Mouse (Mus musculus): Measurements from ENCODE around the gene Tns1. TPM values are rescaled to one million over a fixed set of nuclear protein-coding genes. Genes with fewer than 3 reads are reported as not detected.

Tns1 gene
- total RNA-seq, 2 experiments from 2014 or later = 3.1 to 15.4 TPM

DNA sequence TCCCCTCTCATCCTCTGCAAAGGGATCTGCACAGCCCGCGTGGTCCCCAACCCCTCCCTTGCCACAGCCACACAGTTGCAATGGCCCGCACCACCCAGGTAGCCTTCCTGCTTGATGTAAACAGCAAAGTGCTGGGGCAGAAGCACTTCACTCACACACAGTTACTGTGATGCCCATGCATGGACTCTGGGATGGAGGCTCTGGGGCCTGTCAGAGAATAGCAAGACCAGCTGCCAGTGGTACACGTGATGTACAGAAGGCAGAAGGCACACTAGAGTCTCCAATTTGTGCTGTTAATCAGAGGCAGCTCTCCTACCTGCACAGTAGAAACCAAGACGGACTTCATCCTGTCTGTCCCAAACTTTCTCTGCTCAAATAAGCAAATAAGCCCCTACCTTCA is 181.0 kb downstream of the Tns1 start:
- ATAC-seq (replicated peaks; ENCODE audit: poor library complexity) = no peak

DNA sequence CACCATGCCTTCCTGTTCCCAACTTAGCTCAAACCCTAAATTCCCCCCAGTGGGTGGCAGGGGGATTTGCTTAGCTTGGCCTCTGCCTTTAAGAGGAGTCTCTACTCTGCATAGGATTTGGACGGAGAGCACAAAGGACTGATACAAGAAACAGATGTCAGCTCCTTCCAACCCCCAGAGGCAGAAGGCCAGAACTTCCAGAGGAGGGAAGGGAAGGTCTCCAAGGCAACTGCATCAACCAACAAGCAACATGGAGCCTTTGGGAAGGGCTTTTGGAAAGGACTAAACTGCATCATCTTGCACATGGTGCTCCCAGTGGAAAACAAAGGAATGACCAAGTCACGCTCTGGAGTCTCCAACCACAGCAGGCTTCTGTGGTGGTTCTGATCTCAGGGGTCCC is 182.0 kb downstream of the Tns1 start:
- no peak for ATAC-seq (replicated peaks; ENCODE audit: poor library complexity)

DNA sequence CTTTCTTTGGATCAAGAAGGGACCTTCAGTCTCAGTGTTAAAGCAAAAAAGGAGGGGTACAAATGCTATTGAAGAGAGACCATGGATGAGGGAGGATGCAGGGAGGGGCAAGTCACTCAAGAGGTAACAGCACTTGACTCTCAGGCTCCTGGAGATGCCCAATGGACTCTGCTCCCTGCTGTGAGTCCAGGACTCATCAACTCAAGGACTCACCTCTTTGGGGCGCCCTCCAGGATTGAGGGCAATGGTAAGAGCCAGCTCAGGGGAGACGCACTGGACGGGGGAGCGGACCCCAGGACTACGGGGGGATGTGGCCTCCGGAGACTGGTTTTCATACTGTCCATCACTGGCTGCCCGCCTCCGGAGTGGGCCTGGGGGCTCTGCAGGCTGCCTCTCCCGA is 182.6 kb downstream of the Tns1 start:
- no peak for ATAC-seq (replicated peaks; ENCODE audit: poor library complexity)

DNA sequence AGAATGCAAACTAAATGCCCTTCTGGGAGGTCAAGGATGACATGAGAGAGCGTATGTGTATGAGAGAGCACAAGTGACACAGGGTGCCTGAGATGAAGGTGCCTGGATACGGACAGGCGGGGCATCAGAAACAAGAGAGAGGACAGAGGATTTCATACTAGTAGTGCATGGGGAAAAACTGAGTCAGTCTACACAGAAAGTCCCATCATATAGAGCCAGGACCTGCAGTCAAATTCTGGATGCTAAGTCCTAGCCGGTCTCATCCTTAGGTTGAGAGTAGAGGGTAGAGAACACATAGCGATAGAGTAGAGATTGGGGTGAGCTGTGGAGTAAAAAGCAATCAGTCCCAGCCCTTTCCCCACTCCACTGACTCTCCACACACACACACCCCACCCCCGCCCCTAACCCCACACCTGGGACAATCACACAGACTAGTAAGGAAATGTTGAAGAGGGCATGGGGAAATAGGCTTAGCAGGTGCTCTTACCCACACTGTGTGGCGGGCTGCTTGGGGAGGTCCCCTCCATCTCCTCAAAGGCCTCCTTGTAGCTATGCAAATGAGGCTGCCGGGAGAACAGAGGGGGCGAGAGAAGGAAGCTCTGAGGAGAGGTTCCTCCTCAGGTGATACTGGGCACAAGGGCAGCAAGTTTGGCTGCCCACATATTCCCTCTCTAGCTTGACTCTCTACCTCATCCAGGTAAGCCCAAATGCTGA is 183.6 kb downstream of the Tns1 start:
- no peak for ATAC-seq (replicated peaks; ENCODE audit: poor library complexity)

DNA sequence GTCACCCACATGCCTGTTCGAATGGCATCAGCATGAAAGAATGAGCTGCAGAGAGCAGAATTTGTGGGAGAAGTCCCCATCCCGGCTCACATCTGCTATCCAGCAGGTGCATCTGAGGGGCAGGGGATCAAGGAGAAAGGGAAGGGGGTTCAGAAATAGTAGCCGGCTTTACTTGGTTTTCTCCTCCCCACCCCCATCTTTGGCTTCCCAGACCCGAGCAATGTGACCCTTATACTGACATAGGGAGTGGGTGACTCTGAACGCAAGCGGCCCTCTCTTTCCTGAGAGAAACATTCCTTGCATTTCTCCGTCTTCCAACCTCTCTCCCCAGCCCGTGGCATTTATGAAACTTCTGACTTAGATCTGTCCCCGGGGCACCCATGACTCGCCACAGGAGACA is 185.7 kb downstream of the Tns1 start:
- ATAC-seq (replicated peaks; ENCODE audit: poor library complexity) = no peak

DNA sequence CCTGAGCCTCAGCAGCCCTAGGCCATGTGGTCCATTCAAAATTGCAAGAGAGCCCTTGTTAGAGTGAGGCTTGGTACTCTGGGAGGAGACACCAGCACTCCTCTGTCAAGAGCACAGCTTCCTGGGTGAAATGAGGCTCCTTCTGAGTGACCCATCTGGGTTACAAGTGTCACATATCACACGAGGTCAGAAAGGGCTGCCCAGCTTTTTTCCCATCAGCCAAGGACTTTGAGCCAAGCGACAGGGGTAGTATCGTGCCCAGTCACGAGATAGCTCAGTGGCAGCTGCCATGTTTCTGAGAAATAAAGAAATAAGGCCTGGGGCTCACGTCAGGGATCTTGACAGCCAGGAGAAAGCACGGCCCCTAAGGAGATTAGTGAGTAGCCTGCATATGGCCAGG is 186.4 kb downstream of the Tns1 start:
- ATAC-seq (replicated peaks; ENCODE audit: poor library complexity) = no peak

DNA sequence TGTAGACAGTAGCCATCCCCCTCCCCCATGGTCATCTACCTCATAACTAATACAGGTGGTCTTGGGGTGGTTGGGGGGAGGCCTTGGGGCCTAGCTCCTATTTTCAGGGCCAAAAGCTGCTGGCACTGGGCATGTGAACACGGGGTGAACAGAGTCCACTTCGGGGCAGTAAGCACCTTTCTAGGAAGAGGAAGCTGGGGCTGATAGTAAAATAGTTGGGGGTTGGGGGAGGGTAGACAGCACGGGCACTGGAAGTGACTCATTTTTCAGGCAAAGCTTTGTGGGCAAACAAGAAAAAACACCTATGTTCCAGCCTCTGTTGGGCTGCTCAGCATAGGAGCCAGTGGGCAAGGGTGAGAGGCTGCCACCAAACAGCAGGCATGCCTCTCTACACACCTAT is 187.7 kb downstream of the Tns1 start:
- peak; percentile 23; the same call in 1 of the 2 replicates for ATAC-seq (replicated peaks; ENCODE audit: poor library complexity)

DNA sequence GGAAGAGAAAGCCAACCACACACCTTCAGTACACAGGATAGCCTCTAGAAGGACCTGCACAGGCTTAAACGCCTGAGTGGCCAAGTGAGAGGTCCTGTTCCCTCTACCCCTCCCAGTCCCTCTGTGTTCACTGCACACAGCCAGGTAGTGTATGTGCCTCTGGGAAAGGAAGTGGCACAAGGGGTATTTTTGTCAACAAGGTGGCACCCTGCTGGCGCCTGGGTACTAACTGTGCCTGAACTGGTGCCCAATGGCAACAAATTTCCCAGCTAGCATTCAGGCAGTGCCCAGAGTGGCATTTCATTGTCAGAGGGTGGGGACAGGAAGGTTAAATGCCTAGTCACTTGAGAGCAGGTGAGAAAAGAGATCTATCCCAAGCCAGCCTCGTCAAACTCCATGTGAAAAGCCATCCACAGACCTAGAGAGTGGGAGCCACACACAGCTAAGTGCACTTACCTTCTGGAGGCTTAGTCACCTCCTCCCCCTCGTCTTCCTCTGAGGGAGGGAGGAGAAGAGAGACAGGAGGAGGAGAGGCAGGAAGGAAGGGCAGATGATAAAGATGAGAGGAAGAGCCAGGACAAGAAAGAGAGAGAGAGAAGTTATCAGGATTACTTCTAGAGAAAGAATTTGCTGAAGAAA is 188.7 kb downstream of the Tns1 start:
- ATAC-seq (replicated peaks; ENCODE audit: poor library complexity) = no peak

DNA sequence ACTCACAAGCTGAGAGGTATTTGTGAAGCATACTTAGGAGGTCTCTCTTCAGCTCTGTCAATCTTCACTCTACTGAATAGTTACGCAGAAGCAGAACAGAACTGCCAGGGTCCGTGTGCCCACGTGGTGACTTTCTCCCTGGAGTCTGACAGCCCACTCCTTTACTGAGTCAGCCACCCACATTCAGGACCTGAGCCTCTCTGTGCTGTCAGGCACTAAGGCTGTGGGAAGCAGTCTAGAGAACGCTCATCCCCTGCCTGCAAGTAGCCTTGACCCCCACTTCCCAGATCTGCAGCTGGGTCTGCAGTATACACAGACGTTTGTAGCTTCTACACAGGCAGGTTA is 191.1 kb downstream of the Tns1 start:
- no peak for ATAC-seq (replicated peaks; ENCODE audit: poor library complexity)

DNA sequence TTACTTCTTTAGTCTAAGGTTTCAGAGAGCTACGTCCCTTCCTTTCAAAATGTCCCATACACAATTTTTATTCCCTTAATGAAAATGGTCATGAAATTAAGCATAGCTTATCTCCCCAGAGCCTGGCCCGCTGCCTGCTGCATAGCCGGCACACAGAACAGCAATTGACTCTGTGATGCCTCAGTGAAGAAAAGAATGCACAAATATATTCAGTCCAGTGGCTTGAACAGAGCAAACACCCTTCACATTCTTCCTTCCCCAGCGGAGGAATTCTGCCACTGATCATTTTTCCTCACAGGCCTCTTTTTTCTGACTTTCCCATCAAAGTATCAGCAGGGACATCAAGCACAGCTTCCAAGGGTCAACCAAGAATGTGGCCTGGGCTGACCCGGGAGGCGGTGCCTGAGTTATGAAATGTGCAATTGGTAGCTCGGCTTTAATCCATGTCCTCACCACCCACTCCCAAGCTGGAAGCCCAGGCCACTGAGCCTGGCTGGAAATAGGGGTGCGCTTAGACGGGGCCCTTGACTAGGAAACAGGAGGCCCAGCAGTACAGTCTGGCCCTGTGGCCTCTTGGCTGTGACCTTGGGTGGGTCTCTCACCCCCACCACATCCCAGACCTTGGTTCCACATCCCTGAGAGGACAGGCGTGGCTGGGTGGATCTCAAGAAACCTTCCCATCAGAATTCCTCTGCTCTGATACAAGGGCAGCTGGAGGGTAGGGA is 191.7 kb downstream of the Tns1 start:
- no peak for ATAC-seq (replicated peaks; ENCODE audit: poor library complexity)

DNA sequence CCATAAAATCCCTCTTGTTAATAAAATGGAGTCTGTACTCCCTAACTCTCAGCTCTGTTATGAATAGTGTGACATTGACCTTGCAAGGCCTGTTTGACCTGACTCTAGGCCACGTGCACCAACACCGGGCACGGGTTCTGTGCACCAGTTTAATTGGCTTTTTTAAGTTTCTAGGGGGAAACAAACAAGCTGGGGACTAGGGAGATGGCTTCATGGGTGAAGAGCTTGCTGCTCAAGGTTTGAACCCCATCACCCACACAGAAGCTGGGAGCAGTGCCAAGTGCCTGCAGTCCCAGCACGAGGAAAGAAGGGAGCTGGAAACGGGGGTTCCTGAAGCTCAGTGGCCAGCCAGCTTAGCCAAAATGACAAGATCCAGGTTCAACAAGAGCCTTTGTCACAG is 192.4 kb downstream of the Tns1 start:
- no peak for ATAC-seq (replicated peaks; ENCODE audit: poor library complexity)

DNA sequence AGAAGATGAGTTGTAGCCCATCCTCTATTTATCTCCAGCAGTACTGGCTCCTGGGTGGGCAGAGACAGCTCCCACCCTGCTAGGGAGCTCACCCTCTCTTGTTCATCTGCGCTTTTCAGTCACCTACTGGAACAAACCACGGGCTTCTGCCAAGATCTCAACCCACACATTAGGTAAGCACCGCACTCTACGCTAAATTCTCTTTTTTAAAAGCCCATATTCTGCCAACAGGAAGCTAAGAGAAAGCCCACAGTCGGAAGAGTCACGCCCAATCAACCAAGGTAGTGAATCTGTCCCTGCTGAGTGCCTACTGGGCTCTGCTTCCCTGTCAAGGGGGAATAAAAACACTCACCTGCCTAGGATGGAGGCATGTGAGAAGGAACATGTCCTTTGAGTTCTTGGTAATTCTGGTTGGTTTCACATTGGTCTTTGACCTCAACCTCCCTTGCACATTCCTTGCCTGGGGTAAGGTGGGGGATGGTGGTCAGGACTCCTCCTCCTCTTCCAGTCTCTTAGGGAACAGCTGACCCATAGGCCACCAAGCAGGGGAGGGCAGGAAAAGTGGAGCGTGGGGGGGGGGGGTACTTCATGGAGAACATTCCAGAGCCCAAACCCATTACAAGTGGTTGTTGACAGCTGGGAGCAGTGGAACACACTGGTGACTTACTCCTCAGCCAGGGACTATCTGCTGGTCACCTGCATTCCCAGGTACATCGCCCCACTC is 193.7 kb downstream of the Tns1 start:
- no peak for ATAC-seq (replicated peaks; ENCODE audit: poor library complexity)

DNA sequence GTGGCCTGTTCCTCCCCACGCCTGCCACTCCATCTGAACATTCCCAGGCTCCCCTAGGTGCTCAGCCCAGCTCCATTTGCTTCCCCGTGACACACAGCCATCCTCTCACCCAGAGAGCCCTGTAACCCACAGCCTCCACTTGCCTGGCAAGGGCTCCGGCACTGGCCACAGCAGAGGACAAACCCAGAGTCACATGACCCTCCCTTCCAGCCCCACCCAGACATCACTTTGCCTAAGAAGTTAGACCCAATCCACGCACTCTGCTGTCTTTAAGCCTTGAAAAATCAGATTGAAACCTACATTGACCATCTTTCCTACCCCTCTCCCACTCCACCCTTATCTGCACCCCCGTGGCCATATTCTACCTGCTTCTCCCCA is 194.3 kb downstream of the Tns1 start:
- ATAC-seq (replicated peaks; ENCODE audit: poor library complexity) = no peak

DNA sequence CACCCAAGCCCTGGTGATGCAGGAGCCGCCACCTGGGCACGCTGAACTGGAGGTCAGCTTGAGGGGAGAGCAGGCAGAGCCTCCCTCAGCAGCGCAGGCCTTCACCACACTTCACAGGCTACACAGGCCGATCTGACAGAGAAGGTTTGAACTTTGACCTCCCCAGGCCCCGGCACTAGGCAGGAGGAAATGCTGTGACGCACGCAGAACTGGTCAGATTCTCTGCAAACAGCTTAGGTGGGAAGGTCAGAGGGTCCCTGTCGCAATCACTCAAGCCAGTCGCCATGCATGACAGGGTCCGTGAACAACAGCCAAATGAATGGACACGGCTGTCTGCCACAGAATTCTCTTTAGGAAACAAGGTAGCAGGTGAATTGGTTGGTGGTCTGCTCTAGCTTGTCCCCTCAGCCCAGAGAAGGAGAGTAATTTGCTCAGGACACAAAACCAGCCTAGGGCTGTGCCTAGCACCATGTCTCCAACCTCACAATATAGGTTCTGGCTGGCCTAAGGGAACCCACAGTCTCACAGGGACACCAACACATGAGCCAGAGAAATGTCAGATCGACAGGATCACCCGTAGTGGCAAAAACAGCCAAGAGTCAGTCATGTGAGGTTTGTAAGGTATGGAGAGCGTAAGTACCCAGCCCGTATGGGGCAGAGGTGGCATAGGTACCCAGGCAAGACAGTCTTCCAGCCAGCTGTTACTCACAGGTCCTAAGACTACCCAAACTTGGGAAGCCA is 194.9 kb downstream of the Tns1 start:
- no peak for ATAC-seq (replicated peaks; ENCODE audit: poor library complexity)

DNA sequence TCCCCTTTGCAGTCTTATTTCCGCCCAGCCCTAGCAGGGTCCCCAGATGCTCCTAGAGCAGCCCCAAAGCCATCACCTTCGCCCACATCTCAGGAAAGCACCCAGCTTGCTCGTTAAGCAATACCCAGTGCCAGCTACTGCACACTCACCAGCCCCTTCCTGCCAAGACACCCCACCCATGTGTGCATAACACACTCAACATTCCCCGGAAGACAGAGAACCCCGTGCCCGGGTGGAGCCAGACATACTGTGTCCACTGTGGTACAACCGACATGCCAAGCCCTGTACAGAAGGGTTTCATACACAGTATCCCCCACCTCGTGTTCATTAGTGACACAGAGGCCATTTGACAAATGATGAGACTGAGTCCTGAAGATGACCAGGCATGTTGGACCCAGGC is 195.9 kb downstream of the Tns1 start:
- ATAC-seq (replicated peaks; ENCODE audit: poor library complexity) = no peak

DNA sequence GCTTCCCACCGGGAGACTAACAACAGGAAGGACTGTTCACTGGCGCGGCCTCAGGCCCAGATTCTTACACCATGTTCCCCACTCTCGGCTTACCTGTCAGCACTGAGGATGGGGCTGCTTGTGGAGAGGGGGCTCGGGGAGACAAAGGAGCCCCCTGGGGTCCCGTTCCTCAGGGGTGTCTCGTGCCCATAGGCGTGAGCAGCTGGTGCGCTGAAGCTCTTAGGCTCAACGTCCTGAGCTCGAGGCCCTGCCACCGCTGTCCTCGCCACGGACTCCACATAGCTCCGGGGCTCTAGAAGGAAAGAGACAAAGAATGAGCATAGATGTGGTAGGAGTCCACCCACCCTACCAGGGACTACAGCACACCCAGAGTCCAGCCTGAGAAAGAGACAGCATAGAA is 196.4 kb downstream of the Tns1 start:
- no peak for ATAC-seq (replicated peaks; ENCODE audit: poor library complexity)

DNA sequence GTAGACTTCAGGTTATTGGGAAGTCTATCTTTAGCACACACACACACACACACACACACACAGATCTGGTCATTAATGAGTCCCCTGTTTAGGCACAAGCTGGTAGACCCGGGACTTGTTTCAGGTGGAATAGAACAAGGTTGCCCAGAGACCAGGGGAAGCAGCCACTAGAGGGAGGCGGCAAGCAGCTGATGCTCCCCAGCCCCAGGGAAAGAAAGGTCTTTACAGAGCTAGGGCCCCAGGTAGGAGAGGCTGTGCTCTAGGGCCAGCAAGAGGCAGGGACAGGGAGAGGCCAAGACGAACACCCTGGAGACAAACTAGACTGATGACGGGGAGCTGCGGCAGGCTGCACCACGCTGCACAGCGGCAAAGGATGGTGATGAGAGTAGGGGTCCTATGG is 198.0 kb downstream of the Tns1 start:
- peak; percentile 43 for ATAC-seq (replicated peaks; ENCODE audit: poor library complexity)

DNA sequence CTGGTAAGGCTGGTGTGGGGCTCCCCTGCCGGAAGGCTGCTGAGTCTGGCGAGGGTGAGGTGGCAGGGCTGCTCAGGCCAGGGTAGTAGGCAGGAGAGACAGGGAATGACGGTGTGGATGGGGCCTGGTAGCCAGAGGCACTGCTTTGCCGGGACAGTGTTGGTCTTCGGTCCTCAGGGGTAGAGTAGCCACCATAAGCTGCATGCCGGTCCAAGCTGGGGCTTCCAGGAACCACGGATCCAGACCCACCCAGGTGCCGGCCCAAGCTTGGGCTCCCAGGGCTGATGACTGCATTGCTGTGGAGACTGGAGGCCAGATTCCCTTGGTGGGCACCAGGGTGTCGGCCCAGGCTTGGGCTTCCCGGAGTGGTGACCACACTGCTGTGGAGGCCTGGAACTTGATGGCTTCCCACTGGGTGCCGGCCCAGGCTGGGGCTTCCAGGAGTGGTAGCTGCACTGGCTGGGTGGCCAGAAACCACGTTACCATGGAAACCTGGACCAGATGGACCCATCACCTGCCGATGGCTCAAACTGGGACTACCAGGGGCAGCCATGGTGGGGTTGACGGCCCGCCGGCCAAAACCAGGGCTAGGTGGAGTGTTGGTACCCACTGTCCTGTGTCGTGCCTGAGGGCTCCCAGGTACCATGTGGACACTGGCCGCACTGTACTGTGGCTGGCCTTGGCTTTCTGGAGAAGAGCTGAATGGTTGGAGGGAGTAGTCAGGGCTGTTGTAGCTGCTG is 199.2 kb downstream of the Tns1 start:
- no peak for ATAC-seq (replicated peaks; ENCODE audit: poor library complexity)

DNA sequence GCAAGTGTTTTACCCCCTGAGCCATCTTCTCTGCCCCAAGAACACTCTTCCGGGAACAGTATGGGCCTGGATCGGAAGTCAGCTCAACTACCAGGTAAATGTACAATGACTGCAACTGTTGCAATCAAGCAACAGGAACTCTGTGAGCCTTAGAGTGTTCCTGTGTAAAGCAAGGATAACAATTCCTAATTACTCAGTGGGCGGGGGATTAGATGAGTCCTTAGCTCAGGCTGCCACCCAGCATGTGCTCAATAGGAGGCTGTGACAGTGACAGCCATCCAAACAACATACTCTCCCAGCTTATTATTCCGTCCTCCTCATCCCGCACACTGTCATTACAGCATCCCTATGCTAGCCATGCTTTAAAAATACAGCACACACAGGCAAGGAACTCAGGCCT is 200.0 kb downstream of the Tns1 start:
- no peak for ATAC-seq (replicated peaks; ENCODE audit: poor library complexity)

DNA sequence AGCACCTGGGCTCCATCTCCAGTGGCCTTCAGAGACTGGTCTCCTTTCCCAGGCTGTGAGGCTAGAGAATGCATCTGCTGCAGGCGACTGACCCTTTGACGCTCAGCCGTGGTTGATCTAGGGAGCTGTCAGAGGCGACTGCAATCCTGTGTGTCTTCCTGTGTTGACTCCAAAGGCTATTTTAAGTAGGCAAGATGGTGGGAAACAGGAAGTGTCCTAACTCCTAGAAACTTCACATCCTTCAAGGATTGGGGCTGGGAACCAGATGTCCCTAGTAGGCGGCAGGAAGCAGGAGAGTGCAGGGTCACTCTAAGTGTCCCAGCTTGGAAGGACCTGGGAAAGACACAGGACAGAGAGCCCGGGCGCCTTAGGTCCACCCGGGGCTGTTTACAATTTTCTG is 201.1 kb downstream of the Tns1 start:
- ATAC-seq (replicated peaks; ENCODE audit: poor library complexity) = no peak
